ENCODE assay signal across 7 mouse cellular contexts in genomic region chr7:119720253-119720946, GRCm38 (mm10). TPM values are rescaled to one million over a fixed set of nuclear protein-coding genes. Genes with fewer than 3 reads are reported as not detected.
A peak's percentile ranks its signal among the peaks of the same experiment; 100 is the strongest.
DNase-seq lines count a peak whose midpoint lies in the region; ATAC-seq lines count a peak whose summit lies in the region.

Gene Thumpd1 (minus strand): TSS chr7:119720798.

- peak within 1 kb of the TSS; percentile 56 for H3K27ac ChIP-seq in intestine, embryonic 15.5 days
- H3K27ac ChIP-seq in midbrain, embryonic 10.5 days (replicated peaks): peak within 1 kb of the TSS; percentile 93

- intact Hi-C loops in gastrocnemius, postnatal 36 days (cut with DNase I): no loop called here
- intact Hi-C loops in left cerebral cortex, postnatal 25 days (cut with DNase I): no loop called here

- no peaks in the 10 kb centered on the region for H3K9me3 ChIP-seq in intestine, embryonic 15.5 days
- H3K9me3 ChIP-seq in midbrain, embryonic 10.5 days (replicated peaks): no peaks in the 10 kb centered on the region

- DNase-seq in adrenal gland, adult 2 months: peak; percentile 95
- peak; percentile 90 for DNase-seq in embryo, embryonic 11.5 days (ENCODE audit: low read depth, low spot score)
- DNase-seq in gastrocnemius, postnatal 36 days: peak; percentile 86 to 91
- peak; percentile 96 to 98 for DNase-seq in left cerebral cortex, postnatal 25 days (ENCODE audit: low spot score in 2 of 2)
- DNase-seq in midbrain, embryonic 10.5 days (ENCODE audit: low spot score): peak; percentile 92
- peak; percentile 98 for DNase-seq in right cerebral cortex, postnatal 4 days

- ATAC-seq in intestine, embryonic 15.5 days: peak; percentile 97

- H3K27me3 ChIP-seq in intestine, embryonic 15.5 days (replicated peaks): no peaks in the 10 kb centered on the region
- no peaks in the 10 kb centered on the region for H3K27me3 ChIP-seq in midbrain, embryonic 10.5 days (ENCODE audit: low read depth, poor library complexity, severe bottlenecking)

- H3K9ac ChIP-seq in intestine, embryonic 15.5 days: peak within 1 kb of the TSS; percentile 78

- H3K4me1 ChIP-seq in intestine, embryonic 15.5 days (replicated peaks): peaks cover 7% of the 10 kb centered on the region
- H3K4me1 ChIP-seq in midbrain, embryonic 10.5 days: peaks cover 13% of the 10 kb centered on the region

- WGBS in intestine, embryonic 15.5 days: under 1% methylated on average over 60 of the region's 60 CpGs
- WGBS in midbrain, embryonic 10.5 days: under 1% methylated on average over 60 of the region's 60 CpGs

- H3K36me3 ChIP-seq in intestine, embryonic 15.5 days: peaks cover 25% of the 10 kb centered on the region
- peaks cover 38% of the 10 kb centered on the region for H3K36me3 ChIP-seq in midbrain, embryonic 10.5 days

- H3K4me2 ChIP-seq in intestine, embryonic 15.5 days (replicated peaks): peak within 1 kb of the TSS; percentile 77

- peak within 1 kb of the TSS; percentile 87 for H3K4me3 ChIP-seq in intestine, embryonic 15.5 days (replicated peaks)
- H3K4me3 ChIP-seq in midbrain, embryonic 10.5 days: peak within 1 kb of the TSS; percentile 94

RNA-seq across cellular contexts. Expression of gene Thumpd1, which starts in this region (rescaled TPM):
- 10 to 100 TPM; 25.8 to 34.1 TPM for total RNA-seq in adrenal gland, adult 2 months (2021)
- polyA plus RNA-seq in adrenal gland, adult 2 months (2012; rRNA removed): 9.8 and 14.0 TPM in 2 replicates
- 10 to 100 TPM; 11.4 to 15.9 TPM for total RNA-seq in gastrocnemius, postnatal 36 days (2021)
- polyA plus RNA-seq in intestine, embryonic 15.5 days (2015; fragmentation: Nextera tagmentation; extraction: Ambion mirVana): 61.9 and 62.9 TPM in 2 replicates
- 10 to 100 TPM; 41.4 to 44.5 TPM for total RNA-seq in left cerebral cortex, postnatal 25 days (2021)
- polyA plus RNA-seq in midbrain, embryonic 10.5 days (2016; fragmentation: Nextera tagmentation; extraction: Ambion mirVana): 103 TPM in 2 replicates

Comparison
In these comparisons a context has a peak if more than half of its experiments do, and no peak if none do; other contexts are left out.
1. Peak in every context shown above with its lines: DNase-seq, ATAC-seq, H3K4me3 ChIP-seq and H3K27ac ChIP-seq.